Mouse (Mus musculus) hindbrain, embryonic 13.5 days (tissue): Measurements from ENCODE around the gene Nsmce1. TPM values are rescaled to one million over a fixed set of nuclear protein-coding genes. Genes with fewer than 3 reads are reported as not detected.
A peak's percentile ranks its signal among the peaks of the same experiment; 100 is the strongest.
"Not testable (repeated sequence)": the region's sequence is repeated elsewhere in the genome, so short reads cannot be mapped to it uniquely, and the experiment has no call there.

Experiments used
- ATAC-seq: fragments of 200-750 bp; cut with Nextera tagmentation; 2 replicates; pipeline ENCODE4 v1.8.0; 2017; ENCODE audit warnings: moderate TSS enrichment; ENCODE audit not compliant: low FRiP score
- H3K27ac ChIP-seq: fragments of 300-500 bp; sonication (generic); 2 replicates; pipeline ENCODE4 v1.5.1; 2015; ENCODE audit warnings: inconsistent platforms, mild to moderate bottlenecking, moderate library complexity
- H3K27me3 ChIP-seq: fragments of 300-500 bp; sonication (generic); 2 replicates; pipeline ENCODE4 v1.6.1; 2015; ENCODE audit warnings: mild to moderate bottlenecking, inconsistent platforms
- H3K36me3 ChIP-seq: fragments of 300-500 bp; sonication (generic); 2 replicates; pipeline ENCODE4 v1.6.1; 2015; ENCODE audit warnings: mild to moderate bottlenecking, inconsistent platforms
- H3K4me1 ChIP-seq: fragments of 300-500 bp; sonication (generic); replicated peaks from 2 replicates; pipeline ENCODE4 v1.6.1; 2015; ENCODE audit warnings: inconsistent platforms
- H3K4me2 ChIP-seq: fragments of 300-500 bp; sonication (generic); 2 replicates; pipeline ENCODE4 v1.6.1; 2015; ENCODE audit warnings: inconsistent platforms, mild to moderate bottlenecking, moderate library complexity
- H3K4me3 ChIP-seq: fragments of 300-500 bp; sonication (generic); 2 replicates; pipeline ENCODE4 v1.5.1; 2015; ENCODE audit warnings: mild to moderate bottlenecking, inconsistent platforms
- H3K9ac ChIP-seq: fragments of 300-500 bp; sonication (generic); 2 replicates; pipeline ENCODE4 v1.6.1; 2015; ENCODE audit warnings: mild to moderate bottlenecking, inconsistent platforms
- H3K9me3 ChIP-seq: fragments of 300-500 bp; sonication (generic); 2 replicates; pipeline ENCODE4 v1.6.1; 2016; ENCODE audit warnings: inconsistent platforms
- WGBS: fragments of 180-500 bp; shearing (Covaris S2); methylation state at CpG from one replicate; pipeline ENCODE4 v1.1.7; 2015; 5-methylcytosine and 5-hydroxymethylcytosine counted together
- polyA plus RNA-seq: library from polyadenylated mRNA; unstranded; fragments of >200 nt; fragmentation: Nextera tagmentation; extraction: Ambion mirVana; gene quantifications from 2 replicates; pipeline ENCODE4 v1.2.1, GENCODE M21; 2015

The Nsmce1 gene
- polyA plus RNA-seq, 1 experiment from 2014 or later = 104 TPM

- no peak for ATAC-seq
- peaks cover 32% of the 10 kb centered on the region for H3K36me3 ChIP-seq
- WGBS = 92% methylated on average over 4 of the region's 4 CpGs
These were observed 37.7 kb downstream of the Nsmce1 start for GRCm38 (mm10) chr7:125453671-125454070.

GRCm38 (mm10) chr7:125451078-125451477, 40.3 kb downstream of the Nsmce1 start:
- 79% methylated on average over 2 of the region's 2 CpGs for WGBS
- Histone ChIP-seq H3K9ac (no peak overlapping the region), H3K36me3 (peaks cover 21% of the 10 kb centered on the region), H3K4me2 (no peak overlapping the region), H3K4me1 (peaks cover under 1% of the 10 kb centered on the region; the same call in 1 of the 2 replicates), H3K4me3 (no peak overlapping the region), H3K9me3 (no peaks in the 10 kb centered on the region), H3K27me3 (no peaks in the 10 kb centered on the region), H3K27ac (no peak overlapping the region)
- no peak for ATAC-seq

More at GRCm38 (mm10) chr7:125453671-125454070, 37.7 kb downstream of the Nsmce1 start:
- no peak overlapping the region for H3K4me3 ChIP-seq
- no peak overlapping the region for H3K4me2 ChIP-seq
- no peak overlapping the region for H3K27ac ChIP-seq
- no peak overlapping the region for H3K9ac ChIP-seq
- no peaks in the 10 kb centered on the region for H3K4me1 ChIP-seq
- H3K9me3 ChIP-seq = no peaks in the 10 kb centered on the region
- H3K27me3 ChIP-seq = no peaks in the 10 kb centered on the region

- 80% methylated on average over 1 of the region's 1 CpGs for WGBS
These were observed 40.7 kb downstream of the Nsmce1 start for GRCm38 (mm10) chr7:125450678-125451077.

GRCm38 (mm10) chr7:125444464-125445401, 46.7 kb downstream of the Nsmce1 start, which contains the start of gene Kdm8:
Gene Kdm8 (plus strand): TSS chr7:125444676.
- WGBS = 2% methylated on average over 61 of the region's 61 CpGs
- peak; percentile 97 for ATAC-seq

More at GRCm38 (mm10) chr7:125450678-125451077, 40.7 kb downstream of the Nsmce1 start:
- Histone ChIP-seq H3K9me3 (no peaks in the 10 kb centered on the region), H3K4me3 (no peak overlapping the region), H3K27me3 (no peaks in the 10 kb centered on the region), H3K27ac (no peak overlapping the region), H3K9ac (no peak overlapping the region), H3K4me1 (peaks cover 5% of the 10 kb centered on the region), H3K36me3 (peaks cover 17% of the 10 kb centered on the region), H3K4me2 (no peak overlapping the region)
- ATAC-seq = no peak

GRCm38 (mm10) chr7:125444076-125444463, 47.3 kb downstream of the Nsmce1 start:
- peak overlapping the region; percentile 59 for H3K4me3 ChIP-seq
- no peaks in the 10 kb centered on the region; the same call in 1 of the 2 replicates for H3K36me3 ChIP-seq
- no peaks in the 10 kb centered on the region for H3K9me3 ChIP-seq
- 36% methylated on average over 10 of the region's 10 CpGs for WGBS
- ATAC-seq = no peak; the same call in 1 of the 2 replicates
- peak overlapping the region; percentile 71 for H3K4me2 ChIP-seq
- H3K9ac ChIP-seq = peak overlapping the region; percentile 74
- peaks cover 23% of the 10 kb centered on the region for H3K4me1 ChIP-seq
- no peaks in the 10 kb centered on the region for H3K27me3 ChIP-seq
- peak overlapping the region; percentile 98 for H3K27ac ChIP-seq

More at GRCm38 (mm10) chr7:125444464-125445401, 46.7 kb downstream of the Nsmce1 start, which contains the start of gene Kdm8:
- Histone ChIP-seq H3K4me2 (peak within 1 kb of the TSS; percentile 71), H3K4me3 (peak within 1 kb of the TSS; percentile 59), H3K9me3 (no peaks in the 10 kb centered on the region), H3K36me3 (no peaks in the 10 kb centered on the region; the same call in 1 of the 2 replicates), H3K27ac (peak within 1 kb of the TSS; percentile 98), H3K4me1 (peaks cover 23% of the 10 kb centered on the region), H3K9ac (peak within 1 kb of the TSS; percentile 74), H3K27me3 (no peaks in the 10 kb centered on the region)

GRCm38 (mm10) chr7:125442323-125442722, 49.1 kb downstream of the Nsmce1 start:
- 70% methylated on average over 4 of the region's 4 CpGs for WGBS

GRCm38 (mm10) chr7:125434666-125435290, 56.6 kb downstream of the Nsmce1 start:
- H3K9ac ChIP-seq = 0 out of 2 replicates have a peak overlapping the region, but pooled peaks have one; percentile 29
- no peak overlapping the region for H3K4me2 ChIP-seq
- H3K27me3 ChIP-seq = no peaks in the 10 kb centered on the region
- H3K27ac ChIP-seq = peak overlapping the region; percentile 71
- 31% methylated on average over 8 of the region's 8 CpGs for WGBS
- no peaks in the 10 kb centered on the region; the same call in 1 of the 2 replicates for H3K9me3 ChIP-seq
- peaks cover 21% of the 10 kb centered on the region for H3K4me1 ChIP-seq
- no peaks in the 10 kb centered on the region for H3K36me3 ChIP-seq
- peak; percentile 77; the same call in 1 of the 2 replicates for ATAC-seq
- no peak overlapping the region for H3K4me3 ChIP-seq

More at GRCm38 (mm10) chr7:125442323-125442722, 49.1 kb downstream of the Nsmce1 start:
- ATAC-seq = no peak
- H3K27ac ChIP-seq = no peak overlapping the region
- peaks cover 23% of the 10 kb centered on the region for H3K4me1 ChIP-seq
- no peak overlapping the region for H3K4me3 ChIP-seq
- H3K9ac ChIP-seq = no peak overlapping the region
- no peaks in the 10 kb centered on the region for H3K9me3 ChIP-seq
- no peaks in the 10 kb centered on the region; the same call in 1 of the 2 replicates for H3K36me3 ChIP-seq
- no peaks in the 10 kb centered on the region for H3K27me3 ChIP-seq
- no peak overlapping the region for H3K4me2 ChIP-seq

GRCm38 (mm10) chr7:125433874-125434273, 57.5 kb downstream of the Nsmce1 start:
- no peak for ATAC-seq
- H3K4me3 ChIP-seq = no peak overlapping the region
- no peak overlapping the region for H3K9ac ChIP-seq
- WGBS = 90% methylated on average over 3 of the region's 3 CpGs
- no peak overlapping the region for H3K4me2 ChIP-seq
- H3K27me3 ChIP-seq = no peaks in the 10 kb centered on the region
- no peaks in the 10 kb centered on the region; the same call in 1 of the 2 replicates for H3K9me3 ChIP-seq
- no peaks in the 10 kb centered on the region for H3K36me3 ChIP-seq
- H3K4me1 ChIP-seq = peaks cover 22% of the 10 kb centered on the region
- no peak overlapping the region for H3K27ac ChIP-seq

GRCm38 (mm10) chr7:125430170-125430842, 61.1 kb downstream of the Nsmce1 start:
- peaks cover 19% of the 10 kb centered on the region for H3K4me1 ChIP-seq

GRCm38 (mm10) chr7:125428816-125429500, 62.4 kb downstream of the Nsmce1 start:
- not testable (repeated sequence) for H3K4me3 ChIP-seq, ATAC-seq
- 71% methylated on average over 5 of the region's 5 CpGs for WGBS

More at GRCm38 (mm10) chr7:125430170-125430842, 61.1 kb downstream of the Nsmce1 start:
- WGBS = 63% methylated on average over 7 of the region's 7 CpGs
- H3K9me3 ChIP-seq = no peaks in the 10 kb centered on the region; the same call in 1 of the 2 replicates
- H3K27ac ChIP-seq = peak overlapping the region; percentile 35; the same call in 1 of the 2 replicates
- H3K27me3 ChIP-seq = no peaks in the 10 kb centered on the region
- H3K4me2 ChIP-seq = no peak overlapping the region
- no peak overlapping the region for H3K9ac ChIP-seq
- no peak for ATAC-seq
- H3K36me3 ChIP-seq = no peaks in the 10 kb centered on the region
- no peak overlapping the region for H3K4me3 ChIP-seq

GRCm38 (mm10) chr7:125428381-125428780, 63.0 kb downstream of the Nsmce1 start:
- WGBS = 85% methylated on average over 7 of the region's 7 CpGs
- H3K27ac ChIP-seq = no peak overlapping the region

More at GRCm38 (mm10) chr7:125428816-125429500, 62.4 kb downstream of the Nsmce1 start:
- H3K9me3 ChIP-seq, H3K9ac ChIP-seq, H3K36me3 ChIP-seq, H3K27me3 ChIP-seq, H3K4me1 ChIP-seq, H3K27ac ChIP-seq, H3K4me2 ChIP-seq: not testable (repeated sequence)

More at GRCm38 (mm10) chr7:125428381-125428780, 63.0 kb downstream of the Nsmce1 start:
- Histone ChIP-seq H3K36me3 (no peaks in the 10 kb centered on the region), H3K4me3 (no peak overlapping the region), H3K4me1 (peaks cover 9% of the 10 kb centered on the region), H3K9ac (no peak overlapping the region), H3K27me3 (no peaks in the 10 kb centered on the region), H3K9me3 (no peaks in the 10 kb centered on the region; the same call in 1 of the 2 replicates), H3K4me2 (no peak overlapping the region)
- ATAC-seq = no peak
